Comparison of ENCODE assay signal across 11 mouse cellular contexts in the genomic region with DNA sequence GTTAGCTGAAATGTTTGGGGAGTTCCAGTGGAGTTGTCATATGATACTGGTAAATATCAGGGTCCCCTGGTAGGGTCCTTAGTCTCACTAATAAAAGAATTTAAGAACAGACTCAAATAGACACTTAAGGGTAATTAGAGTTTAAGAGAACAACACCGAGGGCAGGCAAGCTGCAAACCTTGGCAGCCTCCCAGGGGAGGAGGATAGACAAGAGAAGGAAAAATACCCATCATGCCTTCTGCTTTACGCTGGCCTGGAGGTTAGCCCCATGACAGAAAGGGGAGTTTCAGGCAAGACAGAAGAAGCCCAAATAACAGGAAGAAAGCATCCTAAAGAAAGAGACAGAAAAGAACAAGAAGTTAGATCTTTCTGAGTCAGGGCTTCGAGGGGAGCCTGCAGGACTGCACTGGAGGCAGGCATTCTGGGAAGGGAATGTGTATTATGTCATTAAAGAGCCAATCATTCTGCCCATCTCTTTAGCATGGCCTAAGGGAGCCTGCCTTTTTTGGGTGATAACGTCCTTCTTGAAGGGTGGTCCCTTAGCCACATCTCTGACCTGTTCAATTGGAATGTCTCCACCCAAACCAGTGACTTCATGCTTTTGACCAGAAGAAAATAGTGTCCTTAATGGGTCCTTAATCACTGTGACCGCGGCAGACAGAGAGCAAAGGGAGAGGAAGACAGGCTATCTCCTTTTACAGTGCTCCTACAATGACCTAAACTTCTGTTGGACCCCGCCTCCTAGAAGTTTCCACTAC.
"Had no signal": no experiment of that assay in that cellular context is flagged by ENCODE, and none has a peak within 500 bp of the region (broad histone marks: within the 10 kb centered on the region; RNA-seq: fewer than 3 reads in every experiment).

No protein-coding gene starts in this region.

- H3K36me3 ChIP-seq: limb, embryonic 13.5 days; liver, embryonic 12.5 days; midbrain, embryonic 12.5 days; neural tube, embryonic 15.5 days had no signal

- H3K27me3 ChIP-seq: limb, embryonic 13.5 days; liver, embryonic 12.5 days; midbrain, embryonic 12.5 days; neural tube, embryonic 15.5 days had no signal

- H3K4me3 ChIP-seq: limb, embryonic 13.5 days; liver, embryonic 12.5 days; midbrain, embryonic 12.5 days; neural tube, embryonic 15.5 days had no signal

- DNase-seq: kidney, adult 18-20 months; left cerebral cortex, postnatal 4 days; lung, embryonic 14.5 days; lung, postnatal 14 days; spleen, adult 18-20 months; thymus, adult 18-20 months; thymus, postnatal 14 days had no signal
